Mouse (Mus musculus): ENCODE measurements around the gene Pxt1. TPM values are rescaled to one million over a fixed set of nuclear protein-coding genes. Genes with fewer than 3 reads are reported as not detected.

Gene Pxt1
- polyA plus RNA-seq, 1 experiment: not detected

Other genes starting within 250 kb of the Pxt1 start
- 0.34 and 1.1 TPM in 2 replicates for gene AC170998.1, start 217.8 kb downstream of the Pxt1 start, polyA plus RNA-seq (2012; rRNA removed)
- gene Mapk13, start 174.5 kb downstream of the Pxt1 start, polyA plus RNA-seq (2012; rRNA removed): 32.7 and 42.8 TPM in 2 replicates
- 33.3 and 34.0 TPM in 2 replicates for gene Brpf3, start 142.8 kb downstream of the Pxt1 start, polyA plus RNA-seq (2012; rRNA removed)
- 0.01 TPM in 1 of 2 replicates, not detected in the other for gene Pnpla1, start 85.4 kb downstream of the Pxt1 start, polyA plus RNA-seq (2012; rRNA removed)
- 0.14 and 0.29 TPM in 2 replicates for gene 4930539E08Rik, start 28.5 kb downstream of the Pxt1 start, polyA plus RNA-seq (2012; rRNA removed)
- 37.8 and 41.6 TPM in 2 replicates for gene Kctd20, start 8.1 kb upstream of the Pxt1 start, polyA plus RNA-seq (2012; rRNA removed)
- gene Stk38, start 64.2 kb upstream of the Pxt1 start, polyA plus RNA-seq (2012; rRNA removed): 81.3 and 97.5 TPM in 2 replicates
- gene Srsf3, start 88.8 kb upstream of the Pxt1 start, polyA plus RNA-seq (2012; rRNA removed): 139 and 169 TPM in 2 replicates
- 39.8 and 42.3 TPM in 2 replicates for gene Cdkn1a, start 147.1 kb upstream of the Pxt1 start, polyA plus RNA-seq (2012; rRNA removed)
- gene Rab44, start 170.3 kb upstream of the Pxt1 start, polyA plus RNA-seq (2012; rRNA removed): 1.5 and 1.9 TPM in 2 replicates